Mouse (Mus musculus): ENCODE measurements around the gene Sgms2.
"Not testable (repeated sequence)": the region's sequence is repeated elsewhere in the genome, so short reads cannot be mapped to it uniquely, and the experiment has no call there.

Gene Sgms2

GRCm38 (mm10) chr3:131356026-131356425, 135.2 kb downstream of the Sgms2 start:
- no peak for DNase-seq

- DNase-seq = no peak
These were observed 140.7 kb downstream of the Sgms2 start for GRCm38 (mm10) chr3:131350539-131350938.

- no peak for DNase-seq
These were observed 142.2 kb downstream of the Sgms2 start for GRCm38 (mm10) chr3:131349013-131349412.

- no peak for DNase-seq
These were observed 142.6 kb downstream of the Sgms2 start for GRCm38 (mm10) chr3:131348579-131348950.

- DNase-seq = peak; percentile 21
These were observed 143.2 kb downstream of the Sgms2 start for GRCm38 (mm10) chr3:131347831-131348578.

GRCm38 (mm10) chr3:131345903-131346302, 145.3 kb downstream of the Sgms2 start:
- no peak for DNase-seq

GRCm38 (mm10) chr3:131343311-131343710, 147.9 kb downstream of the Sgms2 start:
- DNase-seq = no peak

GRCm38 (mm10) chr3:131340885-131341284, 150.3 kb downstream of the Sgms2 start:
- DNase-seq = no peak

GRCm38 (mm10) chr3:131339280-131339679, 151.9 kb downstream of the Sgms2 start:
- DNase-seq = no peak

- DNase-seq = not testable (repeated sequence)
These were observed 153.5 kb downstream of the Sgms2 start for GRCm38 (mm10) chr3:131337749-131338148.

- DNase-seq = no peak
These were observed 154.6 kb downstream of the Sgms2 start for GRCm38 (mm10) chr3:131336629-131337028.

- no peak for DNase-seq
These were observed 156.1 kb downstream of the Sgms2 start for GRCm38 (mm10) chr3:131335117-131335547.

GRCm38 (mm10) chr3:131327189-131327588, 164.0 kb downstream of the Sgms2 start:
- no peak for DNase-seq

- no peak for DNase-seq
These were observed 164.6 kb downstream of the Sgms2 start for GRCm38 (mm10) chr3:131326637-131327036.

GRCm38 (mm10) chr3:131322081-131322815, 169.0 kb downstream of the Sgms2 start:
- DNase-seq = no peak

GRCm38 (mm10) chr3:131320184-131320583, 171.0 kb downstream of the Sgms2 start:
- DNase-seq = peak; percentile 87

GRCm38 (mm10) chr3:131318211-131318610, 173.0 kb downstream of the Sgms2 start:
- DNase-seq = no peak

- no peak for DNase-seq
These were observed 174.1 kb downstream of the Sgms2 start for GRCm38 (mm10) chr3:131317126-131317525.

- no peak for DNase-seq
These were observed 175.2 kb downstream of the Sgms2 start for GRCm38 (mm10) chr3:131315957-131316510.

GRCm38 (mm10) chr3:131312340-131312739, 178.9 kb downstream of the Sgms2 start:
- no peak for DNase-seq

GRCm38 (mm10) chr3:131310572-131310971, 180.6 kb downstream of the Sgms2 start:
- DNase-seq = no peak

- no peak for DNase-seq
These were observed 183.4 kb downstream of the Sgms2 start for GRCm38 (mm10) chr3:131307811-131308210.

- no peak for DNase-seq
These were observed 185.0 kb downstream of the Sgms2 start for GRCm38 (mm10) chr3:131306255-131306654.

- DNase-seq = no peak
These were observed 187.9 kb downstream of the Sgms2 start for GRCm38 (mm10) chr3:131303320-131303714.

Data from right cerebral cortex, postnatal 4 days (tissue).